Mouse (Mus musculus): ENCODE measurements around the gene Hes7. TPM values are rescaled to one million over a fixed set of nuclear protein-coding genes. Genes with fewer than 3 reads are reported as not detected.

Hes7 gene
- total and polyA plus RNA-seq, 3 experiments, result 0.08 to 1.4 TPM; not detected in 1

GRCm38 (mm10) chr11:69094697-69095429 is 25.3 kb upstream of the Hes7 start, which contains the start of gene Per1:
Gene Per1, plus strand, starts transcription at chr11:69095217.
- Histone ChIP-seq H3K79me2 (ENCODE audit: control insufficient read depth, insufficient read depth, low read length, poor library complexity) (peaks cover 12% of the 10 kb centered on the region), H3K36me3 (ENCODE audit: control insufficient read depth in 1 of 2, insufficient read depth in 2 of 2, low read length in 2 of 2) (peaks cover 6 to 10% of the 10 kb centered on the region in 2 experiments), H3K4me3 (ENCODE audit: control insufficient read depth in 1 of 2, insufficient read depth in 1 of 2, low read depth in 2 of 2, low read length in 2 of 2) (peak within 1 kb of the TSS; percentile 54 to 61), H3K4me1 (ENCODE audit: control insufficient read depth in 1 of 2, insufficient read depth in 2 of 2, low read length in 2 of 2) (peaks cover 15 to 18% of the 10 kb centered on the region in 2 experiments), H3K9ac (ENCODE audit: control insufficient read depth, low read depth, low read length, poor library complexity, severe bottlenecking) (peak within 1 kb of the TSS; percentile 72), H3K27me3 (ENCODE audit: control insufficient read depth in 1 of 2, insufficient read depth in 2 of 2, low read length in 2 of 2) (no peaks in the 10 kb centered on the region), H3K9me3 (replicated peaks; ENCODE audit: insufficient read depth, low read length) (no peaks in the 10 kb centered on the region), H3K27ac (ENCODE audit: control insufficient read depth, low read depth, low read length) (peak within 1 kb of the TSS; percentile 88)
- peak; percentile 100 for DNase-seq (ENCODE audit: low read depth, low spot score)
- no peak for TF ChIP-seq GABPA (IDR thresholded peaks at IDR 0.05; ENCODE audit: low read depth, low read length)
- peak; percentile 50; the same call in 1 of the 2 replicates for TF ChIP-seq POLR2AphosphoS2 (IDR thresholded peaks at IDR 0.05; ENCODE audit: low read length)
- TF ChIP-seq MYB (IDR thresholded peaks at IDR 0.05; ENCODE audit: low read depth, low read length), result no peak
- TF ChIP-seq UBTF (IDR thresholded peaks at IDR 0.05; ENCODE audit: borderline replicate concordance, insufficient read depth, low read depth, low read length), result 0 out of 2 replicates have a peak, but pooled peaks have one; percentile 59
- no peak for TF ChIP-seq EP300 (IDR thresholded peaks at IDR 0.05; ENCODE audit: low read depth in 1 of 2, low read length in 2 of 2)
- TF ChIP-seq POLR2AphosphoS5 (IDR thresholded peaks at IDR 0.05; ENCODE audit: borderline replicate concordance, low read depth, low read length), result no peak
- TF ChIP-seq MYC (IDR thresholded peaks at IDR 0.05; ENCODE audit: low read depth, low read length), result peak; percentile 99
- TF ChIP-seq TAL1 (IDR thresholded peaks at IDR 0.05; ENCODE audit: low read length), result no peak
- peak; percentile 59 for TF ChIP-seq NELFE (IDR thresholded peaks at IDR 0.05; ENCODE audit: low read depth, low read length)
- no peak for TF ChIP-seq CHD1 (IDR thresholded peaks at IDR 0.05; ENCODE audit: low read depth, low read length)
- TF ChIP-seq CHD2 (IDR thresholded peaks at IDR 0.05; ENCODE audit: low read length), result peak; percentile 90
- TF ChIP-seq BHLHE40 (IDR thresholded peaks at IDR 0.05; ENCODE audit: borderline replicate concordance, low read depth, low read length), result peak; percentile 98
- peak; percentile 96 for TF ChIP-seq USF1 (IDR thresholded peaks at IDR 0.05; ENCODE audit: low read depth, low read length)
- TF ChIP-seq ETS1 (IDR thresholded peaks at IDR 0.05; ENCODE audit: low read depth, low read length), result peak; percentile 89
- peak; percentile 68 for TF ChIP-seq KAT2A (conservative IDR thresholded peaks at IDR 0.05; ENCODE audit: low read depth, low read length)
- 0 out of 2 replicates have a peak, but pooled peaks have one; percentile 32 for TF ChIP-seq JUND (IDR thresholded peaks at IDR 0.05; ENCODE audit: low read depth, low read length)
- peak; percentile 100 for TF ChIP-seq SIN3A (IDR thresholded peaks at IDR 0.05; ENCODE audit: low read length)
- peak; percentile 38 to 62; a peak in 3 of 4 replicates for TF ChIP-seq POLR2A (IDR thresholded peaks at IDR 0.05; ENCODE audit: control insufficient read depth in 1 of 2, insufficient read depth in 1 of 2, low read depth in 1 of 2, low read length in 2 of 2, poor library complexity in 1 of 2)
- no peak for TF ChIP-seq MEF2A (IDR thresholded peaks at IDR 0.05; ENCODE audit: extremely low read depth, insufficient replicate concordance, low read depth, low read length, poor library complexity, severe bottlenecking)
- no peak for TF ChIP-seq TBP (IDR thresholded peaks at IDR 0.05; ENCODE audit: low read depth, low read length)
- no peak for TF ChIP-seq ZC3H11A (IDR thresholded peaks at IDR 0.05; ENCODE audit: low read depth, low read length)
- TF ChIP-seq USF2 (IDR thresholded peaks at IDR 0.05; ENCODE audit: borderline replicate concordance in 1 of 2, insufficient read depth in 1 of 2, low read depth in 1 of 2, low read length in 2 of 2), result peak in 1 of 2 experiments; percentile 72; a peak in 2 of 4 replicates
- TF ChIP-seq NRF1 (IDR thresholded peaks at IDR 0.05; ENCODE audit: insufficient read depth, low read depth, low read length, poor library complexity, severe bottlenecking), result peak; percentile 96
- no peak for TF ChIP-seq SMC3 (IDR thresholded peaks at IDR 0.05; ENCODE audit: low read depth, low read length)
- peak; percentile 89; the same call in 1 of the 2 replicates for TF ChIP-seq MAZ (IDR thresholded peaks at IDR 0.05; ENCODE audit: low read depth, low read length)
- TF ChIP-seq GATA1 (IDR thresholded peaks at IDR 0.05; ENCODE audit: low read depth, low read length), result peak; percentile 46; the same call in 1 of the 2 replicates
- TF ChIP-seq TCF12 (IDR thresholded peaks at IDR 0.05; ENCODE audit: low read depth, low read length), result peak; percentile 28; the same call in 1 of the 2 replicates
- TF ChIP-seq RAD21 (IDR thresholded peaks at IDR 0.05; ENCODE audit: low read depth, low read length), result no peak
- peak; percentile 100 for TF ChIP-seq MXI1 (IDR thresholded peaks at IDR 0.05; ENCODE audit: low read depth, low read length)
- TF ChIP-seq ZNF384 (IDR thresholded peaks at IDR 0.05; ENCODE audit: low read depth, low read length), result no peak
- peak; percentile 92 for TF ChIP-seq HCFC1 (IDR thresholded peaks at IDR 0.05; ENCODE audit: low read depth, low read length)
- TF ChIP-seq ZKSCAN1 (IDR thresholded peaks at IDR 0.05; ENCODE audit: low read depth, low read length), result no peak
- TF ChIP-seq MAFK (IDR thresholded peaks at IDR 0.05; ENCODE audit: borderline replicate concordance, low read depth, low read length), result no peak
- no peak for TF ChIP-seq RCOR1 (IDR thresholded peaks at IDR 0.05; ENCODE audit: low read depth, low read length)
- no peak for TF ChIP-seq E2F4 (IDR thresholded peaks at IDR 0.05; ENCODE audit: borderline replicate concordance, low read depth, low read length)
- peak; percentile 100 for TF ChIP-seq MAX (IDR thresholded peaks at IDR 0.05; ENCODE audit: low read length)
